Mouse (Mus musculus) T-helper 2 cell (primary cell): Measurements from ENCODE around the gene Krt14.
"Not testable (repeated sequence)": the region's sequence is repeated elsewhere in the genome, so short reads cannot be mapped to it uniquely, and the experiment has no call there.

Experiments
- in situ Hi-C: fragments of 300-600 bp; cut with MboI, MseI; formaldehyde crosslinking; loops from one replicate; pipeline ENCODE4 v1.15.1; 2025; ENCODE audit warnings: high pct_unique_total_duplicates

Gene Krt14

DNA sequence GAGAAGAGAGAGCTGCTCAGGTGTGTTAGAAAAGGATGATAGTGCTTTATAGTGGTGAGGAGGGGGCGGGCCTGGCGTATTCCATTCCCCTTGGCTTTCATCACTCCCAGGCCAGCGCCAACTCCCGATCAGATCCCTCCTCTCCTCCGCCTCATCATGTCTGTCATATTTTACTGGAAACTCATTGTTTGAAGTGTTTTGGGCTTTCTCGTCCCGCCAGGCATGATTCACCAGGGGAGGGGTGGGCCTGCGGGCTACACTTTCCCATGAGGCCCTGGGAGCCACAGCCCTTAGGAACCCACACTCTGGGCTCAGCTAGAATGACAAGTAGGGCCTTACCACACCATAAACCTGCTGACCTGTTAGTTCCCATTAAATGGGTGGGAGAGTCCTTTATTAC, at the start of gene Krt14:
Gene Krt14, minus strand, starts transcription at position 51 of the 400 bp plus-strand sequence.
- in situ Hi-C loops = no loop called here

DNA sequence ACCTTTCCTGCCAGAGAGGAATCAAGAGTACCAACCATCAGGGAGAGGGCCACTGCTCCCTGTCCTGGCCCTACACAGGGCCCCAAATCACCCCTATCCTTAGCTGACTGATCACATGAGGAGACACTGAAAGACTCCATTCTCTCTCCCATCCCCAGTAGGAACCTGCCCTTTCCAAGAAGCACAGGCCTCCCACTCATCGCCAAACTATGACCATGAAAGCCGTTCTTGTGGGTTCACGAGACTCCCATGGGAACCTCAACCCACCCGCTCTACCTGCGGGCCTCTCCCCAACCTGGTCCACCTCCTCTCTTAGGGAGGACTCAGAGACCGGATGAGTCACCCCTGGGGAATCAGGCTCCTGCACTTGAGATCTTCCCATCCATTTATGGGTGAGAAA, 48.2 kb upstream of the Krt14 start:
- in situ Hi-C loops = no loop called here

DNA sequence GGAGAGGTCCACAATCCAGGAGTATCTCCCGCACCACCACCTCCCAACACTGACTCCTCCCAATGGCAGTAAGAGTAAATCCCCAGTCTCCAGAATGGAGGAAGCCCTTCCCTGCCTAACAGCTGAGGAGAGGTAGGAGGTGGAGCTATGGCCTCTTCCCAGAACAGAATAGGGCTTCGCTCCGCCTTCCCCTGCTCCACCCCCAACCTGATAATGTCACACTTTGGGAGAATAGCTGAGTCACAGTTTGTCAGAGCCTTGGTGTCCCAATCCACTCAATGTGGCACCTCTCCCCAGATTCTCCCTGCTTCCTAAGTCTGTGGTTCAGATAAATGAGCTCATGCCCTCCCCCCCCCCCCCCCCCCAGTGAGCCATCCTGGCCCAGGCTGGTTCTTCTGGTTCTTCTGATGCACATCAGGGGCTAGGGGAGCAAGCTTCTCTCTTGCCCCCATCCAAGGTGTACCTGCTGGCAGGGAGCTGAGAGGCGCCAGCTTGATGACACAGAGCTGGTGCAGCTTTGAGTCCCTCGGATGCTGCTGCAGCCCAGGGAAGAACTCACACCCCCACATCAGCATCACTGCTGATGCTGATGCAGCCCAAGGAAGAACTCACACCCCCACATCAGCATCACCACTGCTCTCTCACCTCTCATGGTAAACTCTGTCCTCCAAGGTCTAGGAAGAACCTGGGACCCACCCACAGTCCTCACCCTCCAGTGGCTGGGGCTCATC, 47.2 kb upstream of the Krt14 start:
- in situ Hi-C loops = no loop called here

DNA sequence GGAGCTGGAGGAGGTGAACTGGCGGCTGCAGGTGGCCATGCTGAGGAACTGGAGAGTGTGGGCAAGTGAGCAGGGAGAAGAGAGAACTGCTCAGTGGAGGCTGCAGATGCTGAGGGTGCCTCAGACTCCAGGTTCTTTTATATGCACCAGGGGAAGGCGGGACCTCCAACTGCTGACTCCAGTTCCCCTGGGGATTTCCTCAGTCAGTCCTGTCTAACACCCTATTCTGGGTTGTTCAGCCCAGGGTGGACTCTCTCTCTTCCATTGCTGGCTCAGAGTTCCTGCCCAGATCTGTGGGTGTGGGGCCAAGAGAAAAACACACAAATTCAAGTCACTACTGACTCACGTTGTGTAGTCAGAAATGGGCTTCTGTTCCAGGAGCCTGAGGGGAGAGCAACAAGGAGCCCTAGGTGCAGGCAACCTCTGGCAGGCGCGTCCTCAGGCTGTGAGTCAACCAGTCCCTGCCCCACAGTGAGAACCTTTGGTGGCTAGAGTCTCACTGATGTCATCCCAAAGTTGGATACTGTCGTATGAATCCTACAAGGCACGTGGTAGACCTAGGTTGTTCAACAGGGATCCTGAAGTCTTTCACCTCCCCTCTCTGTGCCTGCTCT, 41.6 kb upstream of the Krt14 start, which contains the start of gene Krt16:
Gene Krt16, minus strand, starts transcription at position 51 of the 614 bp plus-strand sequence.
- in situ Hi-C loops = no loop called here

DNA sequence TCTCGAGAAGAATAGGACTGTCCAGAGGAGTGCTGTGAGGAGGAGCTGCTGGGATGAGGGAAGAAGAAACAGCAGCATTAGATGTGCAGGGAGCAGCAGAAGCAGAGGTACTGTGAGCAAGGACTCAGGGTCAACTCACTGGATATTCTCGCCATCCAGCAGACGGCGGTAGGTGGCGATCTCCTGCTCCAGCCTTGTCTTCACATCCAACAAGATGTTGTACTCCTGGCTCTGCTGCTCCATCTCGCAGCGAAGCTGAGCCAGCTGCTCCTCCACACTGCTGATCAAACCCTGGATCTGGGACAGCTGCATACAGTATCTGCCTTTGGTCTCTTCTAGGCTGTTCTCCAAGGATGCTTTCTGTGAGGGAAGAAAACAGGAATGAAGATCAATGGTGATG, 39.1 kb upstream of the Krt14 start:
- in situ Hi-C loops = not testable (repeated sequence)

DNA sequence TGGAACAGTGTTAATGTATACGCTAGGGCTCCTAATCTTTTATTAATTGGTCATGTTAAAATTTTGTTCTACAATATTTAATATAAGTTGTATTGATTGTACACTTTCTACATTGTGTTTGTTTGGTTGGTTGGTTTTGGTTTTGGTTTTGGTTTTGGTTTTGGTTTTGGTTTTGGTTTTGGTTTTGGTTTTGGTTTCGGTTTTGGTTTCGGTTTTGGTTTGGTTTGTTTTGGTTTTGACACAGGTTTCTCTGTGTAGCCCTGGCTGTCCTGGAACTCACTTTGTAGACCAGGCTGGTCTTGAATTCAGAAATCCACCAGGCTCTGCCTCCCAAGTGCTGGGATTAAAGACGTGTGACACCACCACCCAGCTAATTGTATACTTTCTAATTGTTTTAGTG, 32.9 kb upstream of the Krt14 start:
- in situ Hi-C loops = not testable (repeated sequence)

DNA sequence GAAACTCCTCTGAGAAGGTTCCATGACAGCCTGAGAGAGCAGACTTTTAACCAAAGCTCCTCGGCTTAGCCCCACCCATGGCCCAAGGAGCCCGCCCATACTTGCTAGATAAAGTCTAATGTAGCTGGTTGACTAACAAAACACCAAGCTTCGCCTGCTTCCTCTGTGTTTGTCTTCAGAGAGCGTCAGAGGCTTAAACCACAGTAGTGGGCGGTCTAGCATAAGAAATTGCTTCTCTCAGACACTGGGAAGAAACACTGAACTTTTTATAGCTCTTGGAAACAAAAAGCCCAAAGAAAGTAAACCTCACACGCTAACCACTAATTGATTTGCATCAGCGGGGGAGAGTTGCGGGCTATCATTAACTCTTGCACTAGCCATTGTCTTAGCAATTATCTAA, 14.4 kb upstream of the Krt14 start:
- in situ Hi-C loops = no loop called here

DNA sequence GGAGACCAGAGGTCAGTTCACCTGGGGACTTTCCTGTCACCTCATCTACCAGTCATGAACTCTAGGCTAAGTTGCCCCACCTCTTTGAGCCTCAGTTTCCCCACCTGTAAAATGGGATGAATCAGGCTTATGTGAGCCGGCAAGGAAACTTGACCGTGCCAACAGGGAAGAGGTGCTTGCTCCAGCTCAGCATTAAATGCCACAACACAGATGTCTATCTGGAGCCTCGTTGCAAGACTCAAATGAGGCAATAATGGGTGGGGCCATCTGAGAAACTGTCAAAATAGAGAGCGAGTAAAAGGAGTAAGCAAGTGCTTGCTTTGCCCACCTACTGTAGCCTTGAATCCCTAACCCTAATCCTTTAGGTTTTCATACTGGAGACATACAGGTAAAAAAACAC, 12.0 kb upstream of the Krt14 start:
- in situ Hi-C loops = no loop called here

DNA sequence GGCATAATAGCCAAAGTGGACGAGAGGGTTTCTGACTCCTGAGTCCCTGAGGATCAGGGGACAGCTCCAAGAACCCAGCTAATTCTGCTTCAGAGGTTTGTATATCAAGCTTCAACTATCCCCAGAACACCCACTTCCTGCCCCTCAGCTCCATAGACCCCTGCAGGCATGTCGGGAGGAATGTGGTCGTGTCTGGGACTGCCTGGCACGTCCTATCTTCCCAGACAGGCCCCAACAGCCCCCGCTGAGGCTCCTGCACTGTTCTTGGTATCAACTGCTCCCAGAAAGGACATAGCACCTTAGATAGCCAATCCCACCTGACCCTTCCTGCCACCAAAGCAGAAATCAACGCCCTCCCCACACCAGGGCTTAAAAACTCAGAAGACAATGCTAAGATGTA, 1.2 kb upstream of the Krt14 start:
- in situ Hi-C loops = no loop called here

DNA sequence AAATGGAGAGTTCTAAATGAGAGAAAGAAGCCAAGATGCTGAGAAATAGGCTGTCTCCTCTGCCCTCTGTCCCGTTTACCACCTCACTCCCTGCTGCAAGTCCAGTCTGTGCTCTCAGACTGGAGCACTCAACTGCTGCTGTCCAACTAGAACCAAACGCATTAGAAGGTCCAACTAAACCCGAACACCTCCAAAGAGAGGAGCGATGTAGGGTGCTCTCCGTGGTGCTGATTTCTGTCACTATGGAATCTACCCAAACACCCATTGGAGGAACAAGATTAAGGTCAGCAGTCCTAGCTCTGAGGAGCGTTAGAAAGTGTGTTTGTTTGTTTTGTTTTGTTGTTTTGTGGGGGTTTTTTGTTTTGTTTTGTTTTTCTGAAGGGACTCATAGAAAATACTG, 3.9 kb downstream of the Krt14 start:
- in situ Hi-C loops = no loop called here

DNA sequence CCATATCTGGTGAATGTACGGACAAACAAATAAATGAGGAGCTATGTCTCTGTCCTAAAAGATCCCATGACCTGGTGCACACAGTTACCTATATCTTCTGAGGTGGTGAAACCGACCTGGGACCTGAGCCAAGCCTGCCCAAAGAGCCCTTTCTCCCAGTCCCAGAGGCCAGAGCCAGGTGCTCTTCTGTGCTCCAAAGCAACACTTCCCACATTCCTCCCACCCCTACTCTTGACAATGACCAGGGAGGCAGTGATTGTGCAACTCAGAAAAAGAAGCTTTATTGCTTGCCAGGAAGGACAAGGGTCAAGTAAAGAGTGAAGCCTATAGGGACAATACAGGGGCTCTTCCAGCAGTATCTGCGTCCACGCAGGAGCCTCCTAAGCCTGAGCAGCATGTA, 4.4 kb downstream of the Krt14 start:
- in situ Hi-C loops = no loop called here

DNA sequence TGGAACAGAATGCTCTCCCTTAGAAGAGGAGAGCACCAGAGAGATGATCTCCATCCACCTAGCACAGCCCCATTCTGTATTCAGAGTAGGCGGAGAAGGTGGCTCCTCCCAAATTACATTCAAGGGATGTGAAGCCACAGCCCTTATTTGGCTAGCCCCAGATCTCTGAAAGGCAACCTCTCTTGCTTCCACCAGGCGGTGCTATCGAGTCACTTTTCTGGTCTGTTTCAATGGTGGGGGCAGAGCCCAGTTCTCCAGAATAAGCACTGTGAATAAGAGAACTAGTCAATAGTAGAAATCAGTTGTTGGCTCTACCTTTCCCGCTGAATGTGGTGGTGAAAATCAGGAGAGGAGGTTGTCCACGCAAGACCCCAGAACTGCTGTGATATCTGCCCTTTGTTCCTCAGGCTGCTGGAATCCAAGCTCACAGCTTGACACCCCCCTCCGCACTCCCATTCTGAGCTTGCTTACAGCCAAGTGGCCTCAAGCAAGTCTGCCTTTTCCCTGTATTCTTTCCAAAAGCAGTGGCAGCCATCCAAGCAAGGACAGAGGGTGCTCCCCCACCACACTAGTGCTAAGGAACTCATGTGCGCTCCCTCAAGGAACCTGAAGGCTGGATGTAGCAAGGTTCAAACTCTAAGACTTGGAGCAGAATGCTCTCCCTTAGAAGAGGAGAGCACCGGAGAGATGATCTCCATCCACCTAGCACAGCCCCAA, 7.1 kb downstream of the Krt14 start:
- in situ Hi-C loops = no loop called here

DNA sequence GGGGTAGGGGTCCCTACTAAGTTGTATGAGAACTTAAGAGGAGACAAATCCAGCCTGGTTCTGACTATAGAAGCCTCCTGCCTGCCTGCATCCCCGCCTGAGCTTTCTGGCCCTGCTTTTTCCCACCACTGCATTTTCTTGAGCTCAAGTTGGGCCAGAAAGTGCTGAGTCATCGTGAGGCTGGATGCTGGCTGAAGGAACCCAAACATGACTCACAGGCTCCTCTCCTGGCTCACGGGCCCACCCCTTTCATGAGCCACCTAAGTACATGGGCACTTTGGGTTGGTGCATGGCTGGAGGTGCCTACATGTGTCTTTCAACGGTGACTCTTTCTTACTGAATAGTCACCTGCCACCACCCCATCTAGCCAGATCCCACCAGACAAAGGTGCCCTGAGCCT, 8.7 kb downstream of the Krt14 start:
- in situ Hi-C loops = no loop called here

DNA sequence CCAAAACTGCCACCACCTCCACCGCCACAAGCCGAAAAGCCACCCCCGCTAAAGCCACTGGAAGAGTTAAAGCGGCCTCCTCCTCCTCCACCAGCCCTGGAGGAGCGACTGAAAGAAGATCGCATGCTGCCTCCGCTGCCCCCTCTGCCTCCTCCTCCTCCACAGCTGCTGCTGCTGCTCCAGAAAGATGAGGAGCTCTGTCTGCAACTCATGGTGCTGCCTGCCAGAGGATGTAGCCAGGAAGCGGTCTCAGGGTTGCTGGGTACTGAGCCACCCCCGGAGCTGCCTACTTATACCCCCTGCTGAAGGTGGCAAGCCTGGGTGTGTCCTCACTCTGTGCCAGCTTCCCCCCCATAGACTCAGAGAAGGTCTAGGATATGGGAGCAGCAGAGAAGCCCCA, 14.4 kb downstream of the Krt14 start, which contains the start of gene Krt9:
Gene Krt9, minus strand, starts transcription at position 255 of the 400 bp plus-strand sequence.
- in situ Hi-C loops = no loop called here

DNA sequence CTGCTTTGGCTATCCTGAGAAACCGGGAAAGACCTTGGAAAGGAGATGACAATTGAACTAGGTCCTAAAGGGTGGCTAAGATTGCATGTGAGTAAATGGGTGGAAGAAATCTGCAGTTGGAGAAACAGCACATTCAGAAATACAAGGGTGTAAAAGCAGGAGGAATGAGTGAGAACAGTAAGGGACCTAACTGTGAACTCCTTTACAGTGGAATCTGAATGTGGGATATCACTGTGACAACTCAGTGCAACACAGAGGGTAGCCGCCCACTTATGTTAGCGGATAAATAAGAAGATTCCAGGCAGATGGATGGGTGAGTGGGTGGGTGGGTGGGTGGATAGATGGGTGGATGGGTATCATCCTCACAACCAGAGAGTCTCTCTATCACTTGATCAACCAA, 15.5 kb downstream of the Krt14 start:
- in situ Hi-C loops = no loop called here

DNA sequence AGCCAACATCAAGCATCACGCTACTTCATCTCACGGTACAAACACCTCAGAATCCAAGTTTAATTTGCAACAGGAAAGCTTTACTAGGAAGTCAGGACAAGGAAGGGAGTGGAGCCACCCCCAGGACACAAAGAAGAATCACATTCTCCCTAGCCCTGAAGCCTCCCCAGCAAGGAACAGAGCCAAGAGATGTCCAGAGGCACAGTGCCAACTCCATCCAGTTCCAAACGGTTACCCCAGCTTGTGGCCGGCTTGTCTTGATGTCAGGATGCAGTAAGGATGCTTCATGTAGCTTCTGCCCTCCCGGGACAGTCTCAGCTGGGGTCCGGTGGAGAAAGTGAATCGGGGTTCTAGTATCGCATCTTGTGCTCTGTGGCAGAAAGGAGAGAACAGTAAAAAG, 20.6 kb downstream of the Krt14 start:
- in situ Hi-C loops = no loop called here

DNA sequence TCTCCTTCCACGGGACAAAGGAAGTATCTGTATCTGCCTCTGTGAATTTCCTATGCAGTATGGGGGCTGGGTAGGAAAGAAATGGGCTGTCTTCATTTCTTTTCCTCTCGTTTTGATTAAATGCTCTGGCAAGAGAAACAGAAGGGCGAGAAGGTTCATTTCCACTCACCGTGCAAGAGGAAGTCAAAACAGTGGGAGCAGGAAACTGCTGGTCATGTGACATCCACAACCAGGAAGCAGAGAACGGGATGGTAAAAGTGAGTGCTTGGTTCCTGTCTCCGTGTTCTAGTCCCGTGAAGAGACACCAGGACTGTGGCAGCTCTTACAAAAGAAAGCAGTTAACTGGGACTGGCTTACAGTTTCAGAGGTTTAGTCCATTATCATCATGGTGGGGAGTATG, 25.6 kb downstream of the Krt14 start:
- in situ Hi-C loops = no loop called here

DNA sequence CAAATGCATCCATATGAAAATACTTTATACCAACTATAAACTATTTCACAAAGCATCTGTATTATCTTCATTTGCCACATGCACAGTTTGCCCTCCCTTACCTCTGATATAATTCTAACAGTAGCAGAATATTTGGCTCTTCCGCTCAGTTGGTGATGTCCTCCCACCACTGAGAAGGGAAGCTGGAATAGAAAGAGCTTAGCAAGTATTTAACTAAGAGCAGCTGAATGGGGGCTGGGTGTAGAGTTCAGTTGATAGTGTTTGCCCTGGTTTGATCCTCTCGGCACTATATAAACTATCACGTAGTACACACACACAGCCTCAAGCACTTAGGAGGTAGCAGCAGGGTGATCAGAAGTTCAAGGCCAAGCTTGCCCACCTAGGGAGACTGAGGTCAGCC, 28.1 kb downstream of the Krt14 start:
- in situ Hi-C loops = no loop called here

DNA sequence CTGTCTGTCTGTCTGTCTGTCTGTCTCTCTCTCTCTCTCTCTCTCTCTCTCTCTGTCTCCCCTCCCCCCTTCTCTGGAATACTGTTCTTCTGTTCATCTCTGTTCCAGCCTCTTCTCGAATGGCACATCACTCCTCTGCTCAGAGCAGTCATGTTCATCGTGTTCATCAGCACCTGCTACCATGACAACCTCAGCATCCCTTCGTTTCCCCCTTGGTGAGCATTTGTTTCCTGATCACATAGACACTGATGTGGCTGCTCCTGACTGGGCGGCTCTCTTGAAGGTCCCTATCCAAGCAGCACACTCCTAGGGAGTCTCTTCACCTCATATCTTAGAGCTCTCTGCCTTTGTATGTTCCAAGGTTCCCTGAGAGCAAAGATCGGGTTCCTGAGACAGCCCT, 29.0 kb downstream of the Krt14 start:
- in situ Hi-C loops = no loop called here

DNA sequence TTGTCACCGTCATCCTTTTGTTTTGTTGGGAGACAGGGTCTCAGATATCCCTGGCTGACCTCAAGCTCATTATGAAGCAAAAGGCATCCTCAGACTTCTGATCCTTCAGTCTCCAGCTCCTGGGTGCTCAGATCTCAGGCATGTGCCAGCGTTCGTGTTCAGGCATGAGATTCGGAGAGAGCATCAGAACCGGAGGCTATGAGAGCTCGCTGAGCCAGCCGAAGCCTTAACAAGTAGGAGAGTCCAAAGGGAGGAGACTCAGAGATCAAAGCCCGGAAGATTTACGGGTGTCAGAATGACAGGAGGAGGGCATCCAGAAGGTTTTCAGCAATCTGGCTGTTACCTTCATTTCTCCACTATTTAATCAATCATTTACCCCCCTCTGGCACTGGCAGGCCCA, 30.6 kb downstream of the Krt14 start:
- in situ Hi-C loops = no loop called here

DNA sequence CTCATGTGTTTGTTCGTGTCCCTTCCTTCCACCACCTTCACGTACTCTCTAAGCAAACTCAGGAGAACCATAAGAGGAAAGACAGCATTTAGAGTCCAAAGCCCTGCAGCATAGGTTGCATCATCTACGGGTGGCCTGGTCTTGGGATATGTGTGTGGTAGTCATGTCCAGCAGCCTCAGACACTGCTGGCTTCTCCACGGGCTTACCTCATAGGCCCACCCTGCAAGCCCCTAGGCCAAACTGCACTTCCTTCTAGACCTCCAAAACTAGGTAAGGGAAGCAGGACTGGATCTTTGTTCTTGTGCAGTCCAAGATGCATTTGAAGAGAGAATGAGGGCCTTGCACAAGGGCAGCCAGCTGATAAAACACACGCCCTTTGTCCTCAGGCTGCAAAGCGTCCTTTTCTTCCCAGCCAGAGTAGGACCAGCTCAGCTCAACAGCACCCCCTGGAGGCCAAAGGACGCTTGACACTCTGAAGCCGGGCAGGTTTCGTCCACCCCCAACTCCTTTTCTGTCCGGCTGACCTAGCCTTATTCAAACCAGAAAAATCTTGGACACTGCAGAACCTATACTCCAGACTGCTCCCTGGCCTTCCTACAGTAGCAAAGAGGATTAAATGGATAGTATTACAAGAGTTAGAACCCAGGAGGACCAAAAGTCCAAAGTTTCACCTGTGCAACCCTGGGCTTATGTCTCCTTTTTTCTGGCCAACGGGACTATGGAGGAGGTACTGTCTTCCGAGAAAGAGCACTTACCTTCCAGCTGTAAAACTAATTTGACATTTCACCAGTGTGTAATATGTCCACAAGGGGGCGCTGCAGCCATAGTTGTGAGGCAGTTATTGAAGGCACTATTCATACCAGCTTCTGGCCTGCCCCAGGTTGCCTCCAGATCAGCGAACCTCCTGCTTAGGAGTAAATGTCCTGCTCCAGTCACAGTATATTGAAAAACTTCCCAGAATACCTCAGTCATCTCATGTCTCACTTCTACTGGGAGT, 38.3 kb downstream of the Krt14 start:
- in situ Hi-C loops = loop anchor here (10.0 kb wide), 1 partner anchor 116 kb away; no protein-coding TSS in a partner anchor
